Mouse (Mus musculus): Measurements from ENCODE around the gene Smim4. TPM values are rescaled to one million over a fixed set of nuclear protein-coding genes. Genes with fewer than 3 reads are reported as not detected.

Gene Smim4
- polyA plus RNA-seq, 1 experiment, result 91.1 TPM

DNA sequence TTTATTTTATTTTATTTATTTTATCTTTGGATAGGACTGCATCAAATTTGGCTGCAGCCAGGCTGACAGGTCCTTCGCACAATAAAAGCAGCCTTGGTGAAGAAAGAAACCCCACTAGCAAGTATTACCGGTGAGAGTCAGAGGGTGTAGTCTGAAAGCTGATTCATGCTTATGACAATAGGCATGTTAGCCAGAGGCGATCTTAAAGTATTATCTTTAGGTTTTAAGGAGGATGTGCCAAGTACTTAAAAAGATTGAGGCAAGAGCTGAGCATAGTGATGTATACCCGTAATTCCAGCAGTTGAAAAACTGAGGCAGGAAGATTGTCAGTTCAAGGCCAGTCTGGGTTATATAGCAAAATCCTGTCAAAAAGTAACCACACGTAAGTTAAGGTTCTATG lies 83.5 kb downstream of the Smim4 start:
- WGBS, result 96% methylated on average over 5 of the region's 5 CpGs
- Histone ChIP-seq H3K27ac (ENCODE audit: control insufficient read depth, insufficient read depth, low read length) (no peak overlapping the region), H3K4me3 (ENCODE audit: control insufficient read depth, insufficient read depth, low read length) (no peak overlapping the region), H3K27me3 (ENCODE audit: control insufficient read depth, insufficient read depth, low read length) (no peaks in the 10 kb centered on the region), H3K4me1 (replicated peaks; ENCODE audit: control insufficient read depth, insufficient read depth, low read length) (no peaks in the 10 kb centered on the region), H3K36me3 (ENCODE audit: control insufficient read depth, insufficient read depth, low read length) (peaks cover 75% of the 10 kb centered on the region)
- no peak for TF ChIP-seq POLR2A (IDR thresholded peaks at IDR 0.05; ENCODE audit: control insufficient read depth, extremely low read depth, insufficient read depth, low read length, poor library complexity)
- TF ChIP-seq CTCF (IDR thresholded peaks at IDR 0.05; ENCODE audit: borderline replicate concordance, control insufficient read depth, extremely low read depth, insufficient read depth, low read length, poor library complexity), result no peak
- no peak for DNase-seq

Other genes starting within 250 kb of the Smim4 start
- 3.1 TPM in 2 replicates for gene Mustn1, start 249.8 kb downstream of the Smim4 start, polyA plus RNA-seq (2012; rRNA removed)
- 1.4 and 3.6 TPM in 2 replicates for gene Itih4, start 242.5 kb downstream of the Smim4 start, polyA plus RNA-seq (2012; rRNA removed)
- 0.19 and 0.66 TPM in 2 replicates for gene Itih3, start 205.2 kb downstream of the Smim4 start, polyA plus RNA-seq (2012; rRNA removed)
- gene Itih1, start 185.7 kb downstream of the Smim4 start, polyA plus RNA-seq (2012; rRNA removed), result 0.09 and 0.97 TPM in 2 replicates
- gene Nek4, start 177.6 kb downstream of the Smim4 start, polyA plus RNA-seq (2012; rRNA removed), result 2.5 and 2.6 TPM in 2 replicates
- gene Glt8d1, start 127.6 kb downstream of the Smim4 start, polyA plus RNA-seq (2012; rRNA removed), result 11.9 and 13.6 TPM in 2 replicates
- 133 and 183 TPM in 2 replicates for gene Spcs1, start 127.3 kb downstream of the Smim4 start, polyA plus RNA-seq (2012; rRNA removed)
- gene Pbrm1, start 109.8 kb downstream of the Smim4 start, polyA plus RNA-seq (2012; rRNA removed), result 32.1 and 47.0 TPM in 2 replicates
- 24.0 and 32.9 TPM in 2 replicates for gene Gnl3, start 109.8 kb downstream of the Smim4 start, polyA plus RNA-seq (2012; rRNA removed)
- 220 and 273 TPM in 2 replicates for gene Nt5dc2, start 2.1 kb upstream of the Smim4 start, polyA plus RNA-seq (2012; rRNA removed)
- gene Stab1, start 39.7 kb upstream of the Smim4 start, polyA plus RNA-seq (2012; rRNA removed), result 17.2 and 26.7 TPM in 2 replicates
- gene Tnnc1, start 79.4 kb upstream of the Smim4 start, polyA plus RNA-seq (2012; rRNA removed), result 4.2 and 103 TPM in 2 replicates
- 569 and 585 TPM in 2 replicates for gene Nisch, start 88.0 kb upstream of the Smim4 start, polyA plus RNA-seq (2012; rRNA removed)
- gene Sema3g, start 88.9 kb upstream of the Smim4 start, polyA plus RNA-seq (2012; rRNA removed), result 1.9 and 2.4 TPM in 2 replicates
- 7.4 and 8.0 TPM in 2 replicates for gene Phf7, start 122.4 kb upstream of the Smim4 start, polyA plus RNA-seq (2012; rRNA removed)
- gene Bap1, start 122.5 kb upstream of the Smim4 start, polyA plus RNA-seq (2012; rRNA removed), result 106 and 111 TPM in 2 replicates
- gene Dnah1, start 194.9 kb upstream of the Smim4 start, polyA plus RNA-seq (2012; rRNA removed), result 0.39 and 0.54 TPM in 2 replicates
- gene Capn7, start 207.7 kb upstream of the Smim4 start, polyA plus RNA-seq (2012; rRNA removed), result 23.8 and 24.2 TPM in 2 replicates

Data from thymus, adult 2 months (tissue).